Mouse (Mus musculus) bone marrow macrophage, adult 2 months (primary cell): Measurements from ENCODE around the gene Akr1a1.
A peak's percentile ranks its signal among the peaks of the same experiment; 100 is the strongest.

Experiments
- CTCF ChIP-seq: IDR thresholded peaks from 2 replicates; pipeline ENCODE4 v1.5.1; 2012; ENCODE audit warnings: low read depth, mild to moderate bottlenecking, low read length, moderate library complexity
- POLR2A ChIP-seq: IDR thresholded peaks from 2 replicates; pipeline ENCODE4 v1.6.1; 2012; ENCODE audit warnings: mild to moderate bottlenecking, low read depth, low read length, borderline replicate concordance

GRCm38 (mm10) chr4:116627359-116627716, 24.1 kb downstream of the Akr1a1 start:
- TF ChIP-seq CTCF (no peak), POLR2A (peak; percentile 75; the same call in 1 of the 2 replicates)
